Mouse (Mus musculus): Measurements from ENCODE around the gene Themis2. TPM values are rescaled to one million over a fixed set of nuclear protein-coding genes. Genes with fewer than 3 reads are reported as not detected.
A peak's percentile ranks its signal among the peaks of the same experiment; 100 is the strongest.
"Not testable (repeated sequence)": the region's sequence is repeated elsewhere in the genome, so short reads cannot be mapped to it uniquely, and the experiment has no call there.

Themis2 gene
- polyA plus RNA-seq, 1 experiment from 2014 or later = 0.71 TPM

- not testable (repeated sequence) for H3K9ac ChIP-seq; DNase-seq (ENCODE audit: low spot score); ATAC-seq (ENCODE audit: low FRiP score); H3K9me3 ChIP-seq (ENCODE audit: control insufficient read depth, low read length); H3K36me3 ChIP-seq (replicated peaks; ENCODE audit: control insufficient read depth, insufficient read depth); H3K4me2 ChIP-seq (replicated peaks); H3K4me1 ChIP-seq (replicated peaks; ENCODE audit: control insufficient read depth, insufficient read depth, low read length); H3K4me3 ChIP-seq (replicated peaks; ENCODE audit: low read length); H3K27ac ChIP-seq
- 91% methylated on average over 8 of the region's 9 CpGs for WGBS
- peaks cover 13% of the 10 kb centered on the region for H3K27me3 ChIP-seq (ENCODE audit: control insufficient read depth, insufficient read depth, low read length)
Measured at GRCm38 (mm10) chr4:132793322-132794004, 2.7 kb downstream of the Themis2 start.

- no peak overlapping the region for H3K27ac ChIP-seq
- H3K4me1 ChIP-seq (replicated peaks; ENCODE audit: control insufficient read depth, insufficient read depth, low read length) = no peaks in the 10 kb centered on the region
- H3K9ac ChIP-seq = no peak overlapping the region
- DNase-seq (ENCODE audit: low spot score) (no peak), ATAC-seq (ENCODE audit: low FRiP score) (no peak)
- H3K4me3 ChIP-seq (replicated peaks; ENCODE audit: low read length) = no peak overlapping the region
- no peak overlapping the region for H3K4me2 ChIP-seq (replicated peaks)
- 89% methylated on average over 8 of the region's 8 CpGs for WGBS
- no peaks in the 10 kb centered on the region for H3K36me3 ChIP-seq (replicated peaks; ENCODE audit: control insufficient read depth, insufficient read depth)
- H3K27me3 ChIP-seq (ENCODE audit: control insufficient read depth, insufficient read depth, low read length) = peaks cover 2% of the 10 kb centered on the region; the same call in 1 of the 2 replicates
- H3K9me3 ChIP-seq (ENCODE audit: control insufficient read depth, low read length) = no peaks in the 10 kb centered on the region
Measured at GRCm38 (mm10) chr4:132789731-132790130, 6.5 kb downstream of the Themis2 start.

GRCm38 (mm10) chr4:132785228-132785627, 11.0 kb downstream of the Themis2 start:
- Histone ChIP-seq H3K4me1 (replicated peaks; ENCODE audit: control insufficient read depth, insufficient read depth, low read length) (no peaks in the 10 kb centered on the region), H3K27ac (no peak overlapping the region), H3K9ac (no peak overlapping the region), H3K4me3 (replicated peaks; ENCODE audit: low read length) (no peak overlapping the region), H3K9me3 (ENCODE audit: control insufficient read depth, low read length) (no peaks in the 10 kb centered on the region), H3K4me2 (replicated peaks) (no peak overlapping the region), H3K36me3 (replicated peaks; ENCODE audit: control insufficient read depth, insufficient read depth) (no peaks in the 10 kb centered on the region), H3K27me3 (ENCODE audit: control insufficient read depth, insufficient read depth, low read length) (no peaks in the 10 kb centered on the region)
- ATAC-seq (ENCODE audit: low FRiP score) (no peak), DNase-seq (ENCODE audit: low spot score) (no peak)
- WGBS = 89% methylated on average over 13 of the region's 13 CpGs

DNA sequence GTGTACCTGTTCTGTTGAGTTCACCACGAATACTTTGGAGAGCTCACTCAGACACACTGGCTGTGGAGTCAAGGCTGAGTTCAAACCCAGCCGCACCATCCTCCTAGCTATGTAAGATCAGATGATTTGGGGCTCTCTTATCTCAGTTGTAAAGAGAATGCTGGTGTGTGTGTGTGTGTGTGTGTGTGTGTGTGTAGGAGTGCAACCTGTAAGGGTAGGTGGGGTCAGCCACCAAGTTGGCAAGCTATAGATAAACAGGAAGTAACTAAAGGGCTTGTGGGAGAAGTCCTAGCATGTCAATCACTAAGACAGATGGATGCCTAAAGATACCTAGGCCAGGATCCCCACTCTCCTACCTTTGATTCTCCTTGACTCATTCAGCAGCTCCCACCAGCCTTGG, 12.5 kb downstream of the Themis2 start:
- no peak for DNase-seq (ENCODE audit: low spot score)
- WGBS = 90% methylated on average over 2 of the region's 2 CpGs
- Histone ChIP-seq H3K4me2 (replicated peaks) (no peak overlapping the region), H3K4me3 (replicated peaks; ENCODE audit: low read length) (no peak overlapping the region), H3K36me3 (replicated peaks; ENCODE audit: control insufficient read depth, insufficient read depth) (peaks cover 9% of the 10 kb centered on the region), H3K4me1 (replicated peaks; ENCODE audit: control insufficient read depth, insufficient read depth, low read length) (no peaks in the 10 kb centered on the region), H3K27ac (no peak overlapping the region), H3K9me3 (ENCODE audit: control insufficient read depth, low read length) (no peaks in the 10 kb centered on the region), H3K9ac (no peak overlapping the region), H3K27me3 (ENCODE audit: control insufficient read depth, insufficient read depth, low read length) (no peaks in the 10 kb centered on the region)
- no peak for ATAC-seq (ENCODE audit: low FRiP score)

DNA sequence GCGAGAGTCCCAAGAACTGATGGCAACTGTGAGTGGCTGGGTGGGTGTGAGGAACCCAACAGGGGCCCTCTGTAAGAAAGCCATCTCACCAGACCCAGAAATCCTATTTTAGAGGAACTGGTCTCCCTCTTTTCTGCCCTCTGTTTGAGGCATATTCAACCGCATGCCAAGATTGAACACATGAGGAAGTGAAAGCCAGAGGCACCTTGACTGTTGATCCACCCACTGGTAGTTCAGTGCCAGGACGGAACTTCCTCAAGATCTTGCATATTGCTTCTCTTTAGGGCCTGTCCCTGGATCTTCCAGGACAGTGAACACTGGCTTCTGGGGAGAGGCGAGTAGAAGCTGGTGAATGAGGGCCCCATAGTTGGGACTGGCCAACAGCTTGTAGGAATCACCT, 15.9 kb downstream of the Themis2 start:
- DNase-seq (ENCODE audit: low spot score) (no peak), ATAC-seq (ENCODE audit: low FRiP score) (no peak)
- peaks cover 41% of the 10 kb centered on the region for H3K36me3 ChIP-seq (replicated peaks; ENCODE audit: control insufficient read depth, insufficient read depth)
- no peak overlapping the region for H3K27ac ChIP-seq
- 91% methylated on average over 4 of the region's 4 CpGs for WGBS
- no peaks in the 10 kb centered on the region for H3K4me1 ChIP-seq (replicated peaks; ENCODE audit: control insufficient read depth, insufficient read depth, low read length)
- H3K4me2 ChIP-seq (replicated peaks) = no peak overlapping the region
- no peaks in the 10 kb centered on the region for H3K27me3 ChIP-seq (ENCODE audit: control insufficient read depth, insufficient read depth, low read length)
- no peak overlapping the region for H3K4me3 ChIP-seq (replicated peaks; ENCODE audit: low read length)
- H3K9ac ChIP-seq = no peak overlapping the region
- no peaks in the 10 kb centered on the region for H3K9me3 ChIP-seq (ENCODE audit: control insufficient read depth, low read length)

DNA sequence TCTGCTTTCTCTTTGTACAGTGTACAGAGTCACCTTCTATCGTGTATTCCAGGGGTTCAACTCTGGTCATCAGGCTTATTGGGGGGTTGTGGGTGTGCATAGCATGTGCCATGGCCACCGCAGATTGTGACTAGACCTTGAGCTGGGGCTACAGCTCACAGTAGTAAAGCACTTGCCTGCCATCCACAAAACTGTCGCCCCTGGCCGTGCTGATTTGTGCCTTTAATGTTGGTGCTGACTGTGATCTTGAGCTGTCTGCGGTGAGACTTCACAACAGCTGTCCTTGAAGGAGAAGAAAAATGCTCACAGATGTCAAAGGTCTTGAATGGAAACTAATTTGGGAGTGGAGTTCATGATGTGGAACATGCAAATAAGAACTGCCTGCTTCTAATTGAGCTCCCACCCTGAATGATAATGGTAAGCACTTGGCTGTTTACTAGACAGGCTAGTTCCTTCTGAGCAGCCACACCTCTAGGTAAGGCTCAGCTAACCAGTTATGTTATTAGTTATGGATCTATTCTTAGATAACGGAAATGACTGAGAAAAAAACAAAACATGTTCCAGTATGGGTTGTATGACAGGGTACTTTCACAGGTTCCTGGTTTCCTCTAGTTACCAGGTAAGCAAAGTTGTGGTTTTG, 17.5 kb downstream of the Themis2 start:
- Histone ChIP-seq H3K36me3 (replicated peaks; ENCODE audit: control insufficient read depth, insufficient read depth) (peaks cover 55% of the 10 kb centered on the region), H3K9me3 (ENCODE audit: control insufficient read depth, low read length) (no peaks in the 10 kb centered on the region), H3K9ac (no peak overlapping the region), H3K4me2 (replicated peaks) (no peak overlapping the region), H3K4me1 (replicated peaks; ENCODE audit: control insufficient read depth, insufficient read depth, low read length) (no peaks in the 10 kb centered on the region), H3K27ac (no peak overlapping the region), H3K27me3 (ENCODE audit: control insufficient read depth, insufficient read depth, low read length) (no peaks in the 10 kb centered on the region), H3K4me3 (replicated peaks; ENCODE audit: low read length) (no peak overlapping the region)
- 97% methylated on average over 6 of the region's 6 CpGs for WGBS
- DNase-seq (ENCODE audit: low spot score) (no peak), ATAC-seq (ENCODE audit: low FRiP score) (no peak)

- Histone ChIP-seq H3K27me3 (ENCODE audit: control insufficient read depth, insufficient read depth, low read length) (no peaks in the 10 kb centered on the region), H3K36me3 (replicated peaks; ENCODE audit: control insufficient read depth, insufficient read depth) (peaks cover 72% of the 10 kb centered on the region), H3K4me3 (replicated peaks; ENCODE audit: low read length) (no peak overlapping the region), H3K4me1 (replicated peaks; ENCODE audit: control insufficient read depth, insufficient read depth, low read length) (no peaks in the 10 kb centered on the region), H3K27ac (no peak overlapping the region), H3K9me3 (ENCODE audit: control insufficient read depth, low read length) (no peaks in the 10 kb centered on the region), H3K9ac (no peak overlapping the region), H3K4me2 (replicated peaks) (no peak overlapping the region)
- DNase-seq (ENCODE audit: low spot score) (peak; percentile 50), ATAC-seq (ENCODE audit: low FRiP score) (no peak)
- 93% methylated on average over 5 of the region's 5 CpGs for WGBS
Measured at GRCm38 (mm10) chr4:132776764-132777163, 19.4 kb downstream of the Themis2 start.

GRCm38 (mm10) chr4:132774905-132775304, 21.3 kb downstream of the Themis2 start:
- Histone ChIP-seq H3K4me2 (replicated peaks) (no peak overlapping the region), H3K36me3 (replicated peaks; ENCODE audit: control insufficient read depth, insufficient read depth) (peaks cover 73% of the 10 kb centered on the region), H3K4me1 (replicated peaks; ENCODE audit: control insufficient read depth, insufficient read depth, low read length) (no peaks in the 10 kb centered on the region), H3K4me3 (replicated peaks; ENCODE audit: low read length) (no peak overlapping the region), H3K27ac (no peak overlapping the region), H3K9ac (no peak overlapping the region), H3K27me3 (ENCODE audit: control insufficient read depth, insufficient read depth, low read length) (no peaks in the 10 kb centered on the region), H3K9me3 (ENCODE audit: control insufficient read depth, low read length) (no peaks in the 10 kb centered on the region)
- ATAC-seq (ENCODE audit: low FRiP score) (no peak), DNase-seq (ENCODE audit: low spot score) (no peak)
- WGBS = 96% methylated on average over 3 of the region's 3 CpGs

DNA sequence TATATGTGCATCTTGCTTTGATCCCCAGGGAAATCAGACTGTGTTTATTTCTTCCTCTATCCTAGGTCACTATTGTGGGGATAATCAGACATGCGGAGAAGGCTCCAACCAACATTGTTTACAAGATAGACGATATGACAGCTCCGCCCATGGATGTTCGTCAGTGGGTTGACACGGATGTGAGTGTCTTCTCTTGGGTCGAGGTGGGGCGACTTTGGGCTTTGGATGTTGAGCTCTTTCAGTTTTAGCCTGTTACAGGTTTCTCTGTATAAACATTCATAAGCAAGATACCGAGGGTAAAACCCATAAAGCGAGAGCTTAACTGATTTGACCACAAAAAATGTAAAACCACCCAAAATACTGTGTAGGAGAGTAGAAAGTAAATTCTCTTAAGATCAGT, 24.4 kb downstream of the Themis2 start:
- no peak for ATAC-seq (ENCODE audit: low FRiP score)
- 95% methylated on average over 9 of the region's 9 CpGs for WGBS
- no peak overlapping the region for H3K9ac ChIP-seq
- H3K4me1 ChIP-seq (replicated peaks; ENCODE audit: control insufficient read depth, insufficient read depth, low read length) = peaks cover 6% of the 10 kb centered on the region; the same call in 1 of the 2 replicates
- no peak overlapping the region for H3K4me2 ChIP-seq (replicated peaks)
- no peaks in the 10 kb centered on the region for H3K9me3 ChIP-seq (ENCODE audit: control insufficient read depth, low read length)
- no peaks in the 10 kb centered on the region for H3K27me3 ChIP-seq (ENCODE audit: control insufficient read depth, insufficient read depth, low read length)
- no peak for DNase-seq (ENCODE audit: low spot score)
- H3K4me3 ChIP-seq (replicated peaks; ENCODE audit: low read length) = no peak overlapping the region
- H3K36me3 ChIP-seq (replicated peaks; ENCODE audit: control insufficient read depth, insufficient read depth) = peaks cover 44% of the 10 kb centered on the region
- H3K27ac ChIP-seq = no peak overlapping the region
